Mouse (Mus musculus) midbrain, embryonic 12.5 days (tissue): ENCODE data around the gene Tle6. TPM values are rescaled to one million over a fixed set of nuclear protein-coding genes. Genes with fewer than 3 reads are reported as not detected.

ENCODE experiments used
- ATAC-seq: fragments of 200-750 bp; cut with Nextera tagmentation; 2 replicates; pipeline ENCODE4 v1.8.0; 2017; ENCODE audit warnings: low read depth, moderate TSS enrichment, moderate library complexity; ENCODE audit not compliant: low FRiP score
- H3K27ac ChIP-seq: fragments of 300-500 bp; sonication (generic); replicated peaks from 2 replicates; pipeline ENCODE4 v1.5.1; 2016; ENCODE audit warnings: mild to moderate bottlenecking
- H3K27me3 ChIP-seq: fragments of 300-500 bp; sonication (generic); 2 replicates; pipeline ENCODE4 v1.6.1; 2016; ENCODE audit warnings: mild to moderate bottlenecking
- H3K36me3 ChIP-seq: fragments of 300-500 bp; sonication (generic); 2 replicates; pipeline ENCODE4 v1.6.1; 2016
- H3K4me1 ChIP-seq: fragments of 300-500 bp; sonication (generic); 2 replicates; pipeline ENCODE4 v1.6.1; 2016
- H3K4me2 ChIP-seq: fragments of 300-500 bp; sonication (generic); replicated peaks from 2 replicates; pipeline ENCODE4 v1.6.1; 2016; ENCODE audit warnings: mild to moderate bottlenecking, moderate library complexity
- H3K4me3 ChIP-seq: fragments of 300-500 bp; sonication (generic); 2 replicates; pipeline ENCODE4 v1.5.1; 2016; ENCODE audit warnings: mild to moderate bottlenecking
- H3K9ac ChIP-seq: fragments of 300-500 bp; sonication (generic); replicated peaks from 2 replicates; pipeline ENCODE4 v1.6.1; 2016; ENCODE audit warnings: mild to moderate bottlenecking, moderate library complexity
- H3K9me3 ChIP-seq: fragments of 300-500 bp; sonication (generic); 2 replicates; pipeline ENCODE4 v1.6.1; 2016; ENCODE audit warnings: mild to moderate bottlenecking
- WGBS: fragments of 180-500 bp; shearing (Covaris S2); methylation state at CpG from one replicate; pipeline ENCODE4 v1.1.7; 2016; 5-methylcytosine and 5-hydroxymethylcytosine counted together
- polyA plus RNA-seq: library from polyadenylated mRNA; unstranded; fragments of >200 nt; fragmentation: Nextera tagmentation; extraction: Ambion mirVana; gene quantifications from 2 replicates; pipeline ENCODE4 v1.2.1, GENCODE M21; 2016

Gene Tle6
- polyA plus RNA-seq, 1 experiment from 2014 or later, result 5.1 TPM

- WGBS, result 10% methylated on average over 16 of the region's 16 CpGs
- Histone ChIP-seq H3K4me3 (0 out of 2 replicates have a peak overlapping the region, but pooled peaks have one; percentile 3), H3K9me3 (no peaks in the 10 kb centered on the region), H3K27me3 (peaks cover 71% of the 10 kb centered on the region), H3K9ac (0 out of 2 replicates have a peak overlapping the region, but pooled peaks have one; percentile 17), H3K36me3 (peaks cover 26% of the 10 kb centered on the region), H3K4me1 (peaks cover 72% of the 10 kb centered on the region), H3K27ac (peak overlapping the region; percentile 86), H3K4me2 (peak overlapping the region; percentile 28)
- peak; percentile 12 for ATAC-seq
Observed at GRCm38 (mm10) chr10:81568381-81569191, 32.3 kb downstream of the Tle6 start.

- Histone ChIP-seq H3K4me2 (no peak overlapping the region), H3K27ac (no peak overlapping the region), H3K27me3 (peaks cover 70% of the 10 kb centered on the region), H3K4me1 (peaks cover 73% of the 10 kb centered on the region), H3K9ac (no peak overlapping the region), H3K36me3 (peaks cover 36% of the 10 kb centered on the region), H3K9me3 (no peaks in the 10 kb centered on the region), H3K4me3 (no peak overlapping the region)
- 21% methylated on average over 20 of the region's 20 CpGs for WGBS
- ATAC-seq, result no peak
Observed at GRCm38 (mm10) chr10:81565257-81566228, 35.3 kb downstream of the Tle6 start.

DNA sequence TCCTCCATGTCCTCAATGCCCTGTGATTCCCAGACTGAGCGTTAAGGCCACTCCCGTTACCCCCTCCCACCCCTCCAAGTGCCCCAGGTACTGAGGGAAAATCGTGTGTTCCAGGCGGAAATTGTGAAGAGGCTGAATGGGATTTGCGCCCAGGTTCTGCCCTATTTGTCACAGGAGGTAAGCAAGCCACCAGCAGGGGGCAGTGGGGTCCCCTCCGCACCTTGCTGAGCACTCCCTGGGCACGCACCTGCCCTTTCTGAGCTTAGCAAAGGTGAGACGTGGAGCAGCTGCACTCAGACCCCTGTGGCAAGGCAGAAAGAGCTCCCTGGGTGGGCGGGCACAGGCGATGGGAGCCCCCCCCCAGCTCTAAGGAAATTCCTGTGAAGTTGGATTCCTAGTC is 36.1 kb downstream of the Tle6 start:
- Histone ChIP-seq H3K27ac (no peak overlapping the region), H3K9me3 (no peaks in the 10 kb centered on the region), H3K4me2 (no peak overlapping the region), H3K27me3 (peaks cover 69% of the 10 kb centered on the region), H3K4me3 (no peak overlapping the region), H3K36me3 (peaks cover 36% of the 10 kb centered on the region), H3K4me1 (peaks cover 70% of the 10 kb centered on the region), H3K9ac (no peak overlapping the region)
- 15% methylated on average over 10 of the region's 10 CpGs for WGBS
- no peak for ATAC-seq

DNA sequence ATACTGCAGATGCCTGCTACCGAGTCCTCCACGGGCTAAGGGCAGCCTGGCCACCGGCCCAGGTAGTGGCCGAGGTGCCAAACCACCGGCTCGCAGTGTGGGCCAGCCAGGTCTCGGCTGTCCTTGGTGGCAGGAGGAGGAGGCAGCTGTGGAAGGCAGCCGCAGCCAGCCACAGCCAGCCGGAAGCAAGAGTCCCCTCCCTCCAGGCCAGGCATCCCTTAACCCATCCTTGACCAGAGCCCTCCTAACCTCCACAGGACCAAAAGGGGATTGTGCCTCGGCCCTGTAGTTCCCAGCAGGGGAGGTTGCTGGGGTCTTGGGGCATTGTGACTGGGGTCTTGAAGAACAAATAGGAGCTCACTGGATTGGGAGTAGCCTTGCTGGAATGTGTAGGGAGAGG is 36.7 kb downstream of the Tle6 start:
- H3K36me3 ChIP-seq, result peaks cover 36% of the 10 kb centered on the region
- no peak overlapping the region; the same call in 1 of the 2 replicates for H3K27ac ChIP-seq
- peak overlapping the region; percentile 30 for H3K4me3 ChIP-seq
- ATAC-seq, result no peak
- peak overlapping the region; percentile 41 for H3K4me2 ChIP-seq
- no peaks in the 10 kb centered on the region for H3K9me3 ChIP-seq
- peak overlapping the region; percentile 47; the same call in 1 of the 2 replicates for H3K9ac ChIP-seq
- peaks cover 64% of the 10 kb centered on the region for H3K27me3 ChIP-seq
- H3K4me1 ChIP-seq, result peaks cover 65% of the 10 kb centered on the region
- 3% methylated on average over 10 of the region's 10 CpGs for WGBS

- H3K27me3 ChIP-seq, result peaks cover 60% of the 10 kb centered on the region
- H3K4me2 ChIP-seq, result peak overlapping the region; percentile 41
- H3K9ac ChIP-seq, result no peak overlapping the region
- 0 out of 2 replicates have a peak overlapping the region, but pooled peaks have one; percentile 30 for H3K4me3 ChIP-seq
- peaks cover 63% of the 10 kb centered on the region for H3K4me1 ChIP-seq
- ATAC-seq, result no peak
- H3K36me3 ChIP-seq, result peaks cover 36% of the 10 kb centered on the region
- H3K27ac ChIP-seq, result no peak overlapping the region
- H3K9me3 ChIP-seq, result no peaks in the 10 kb centered on the region
- 50% methylated on average over 6 of the region's 6 CpGs for WGBS
Observed at GRCm38 (mm10) chr10:81563481-81563880, 37.4 kb downstream of the Tle6 start.

GRCm38 (mm10) chr10:81562411-81562810 is 38.5 kb downstream of the Tle6 start:
- ATAC-seq, result no peak
- H3K27ac ChIP-seq, result no peak overlapping the region
- H3K4me1 ChIP-seq, result peaks cover 54% of the 10 kb centered on the region
- H3K9ac ChIP-seq, result no peak overlapping the region; the same call in 1 of the 2 replicates
- peaks cover 55% of the 10 kb centered on the region for H3K27me3 ChIP-seq
- H3K4me3 ChIP-seq, result peak overlapping the region; percentile 12; the same call in 1 of the 2 replicates
- 80% methylated on average over 6 of the region's 6 CpGs for WGBS
- peaks cover 36% of the 10 kb centered on the region for H3K36me3 ChIP-seq
- peak overlapping the region; percentile 1; the same call in 1 of the 2 replicates for H3K4me2 ChIP-seq
- no peaks in the 10 kb centered on the region for H3K9me3 ChIP-seq

GRCm38 (mm10) chr10:81560719-81561459 is 40.0 kb downstream of the Tle6 start:
- 26% methylated on average over 16 of the region's 16 CpGs for whole genome bisulfite sequencing
- Histone ChIP-seq H3K9ac (peak overlapping the region; percentile 100), H3K9me3 (no peaks in the 10 kb centered on the region), H3K4me2 (peak overlapping the region; percentile 83), H3K27ac (peak overlapping the region; percentile 92; the same call in 1 of the 2 replicates), H3K36me3 (peaks cover 30% of the 10 kb centered on the region), H3K4me3 (peak overlapping the region; percentile 92), H3K4me1 (peaks cover 53% of the 10 kb centered on the region), H3K27me3 (peaks cover 39% of the 10 kb centered on the region)
- no peak for ATAC-seq

DNA sequence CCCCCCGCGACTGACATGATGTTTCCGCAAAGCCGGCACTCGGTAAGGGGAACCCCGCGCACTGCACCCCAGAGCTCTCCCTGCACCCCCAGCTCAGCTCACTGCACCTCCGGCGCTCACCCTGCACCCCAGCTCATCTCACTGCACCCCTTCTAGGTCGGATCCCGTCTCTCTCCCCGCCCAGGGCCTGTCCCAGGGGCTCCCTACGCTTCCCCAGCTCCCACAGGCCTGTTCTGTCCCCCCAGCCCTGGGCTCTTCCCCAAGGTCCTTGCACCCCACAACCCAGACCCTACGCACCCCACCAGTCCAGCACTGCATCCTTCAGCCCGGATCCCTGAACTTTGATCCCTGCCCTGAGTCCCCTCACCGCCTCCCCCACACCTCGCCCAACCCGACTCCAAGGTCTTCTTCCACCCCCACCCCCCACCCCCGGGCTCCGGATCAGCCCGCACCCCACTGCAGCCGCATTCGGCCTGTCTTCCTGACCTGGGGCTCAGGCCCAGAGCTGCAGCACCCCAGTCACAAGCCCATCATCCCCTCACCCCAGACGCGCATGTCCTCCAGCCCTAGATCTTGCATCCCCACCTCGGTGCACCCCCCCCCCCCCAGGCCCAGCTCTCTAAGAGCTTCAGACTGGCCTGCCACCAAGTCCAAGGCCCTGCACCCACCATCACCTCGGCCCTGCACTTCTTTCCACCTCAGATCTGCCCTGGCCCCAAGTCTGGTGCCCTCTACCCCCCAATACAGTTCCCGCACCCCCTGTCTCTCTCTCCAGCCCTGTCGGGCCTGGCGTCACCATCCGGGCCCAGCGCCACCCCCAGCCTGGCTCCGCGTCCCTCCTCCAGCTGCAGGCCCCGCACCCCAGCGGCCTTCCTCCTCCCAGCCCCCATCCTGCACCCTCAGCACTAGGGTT is 41.0 kb downstream of the Tle6 start:
- peaks cover 20% of the 10 kb centered on the region; the same call in 1 of the 2 replicates for H3K36me3 ChIP-seq
- WGBS, result 1% methylated on average over 36 of the region's 36 CpGs
- H3K27ac ChIP-seq, result peak overlapping the region; percentile 92
- H3K4me2 ChIP-seq, result peak overlapping the region; percentile 83
- peaks cover 29% of the 10 kb centered on the region for H3K27me3 ChIP-seq
- H3K4me1 ChIP-seq, result peaks cover 48% of the 10 kb centered on the region
- peak; percentile 31 for ATAC-seq
- H3K4me3 ChIP-seq, result peak overlapping the region; percentile 92
- H3K9ac ChIP-seq, result peak overlapping the region; percentile 100
- H3K9me3 ChIP-seq, result no peaks in the 10 kb centered on the region

DNA sequence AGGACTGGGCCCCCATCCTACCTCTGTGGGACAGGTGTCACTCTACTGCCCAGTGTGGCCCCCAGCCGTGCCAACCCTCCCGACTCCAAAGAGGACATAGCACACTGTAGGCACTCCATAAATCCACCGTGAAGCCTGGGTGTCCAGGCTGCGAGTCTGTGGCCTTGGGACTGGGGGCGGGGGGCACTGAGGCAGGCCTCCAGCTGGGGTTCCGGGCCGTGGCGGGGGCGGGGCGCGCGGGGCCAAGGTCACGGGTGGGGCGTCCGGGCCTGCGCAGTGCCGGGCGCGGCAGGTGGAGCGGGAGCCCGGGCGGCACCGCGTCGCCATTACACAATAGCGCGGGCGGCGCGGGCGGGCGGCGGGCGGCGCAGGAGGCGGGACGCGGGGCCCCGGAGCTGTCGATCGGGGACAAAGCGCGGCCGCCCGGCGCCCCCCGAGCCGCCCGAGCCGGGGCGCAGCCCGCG is 41.7 kb downstream of the Tle6 start, which contains the start of gene Aes:
Gene Aes (plus strand): TSS at position 326 of the 464 bp plus-strand sequence.
- peak; percentile 62 for ATAC-seq
- H3K36me3 ChIP-seq, result peaks cover 13% of the 10 kb centered on the region; the same call in 1 of the 2 replicates
- 4% methylated on average over 31 of the region's 53 CpGs for WGBS
- H3K4me3 ChIP-seq, result peak within 1 kb of the TSS; percentile 92
- H3K9me3 ChIP-seq, result no peaks in the 10 kb centered on the region
- peak within 1 kb of the TSS; percentile 100 for H3K9ac ChIP-seq
- peaks cover 22% of the 10 kb centered on the region for H3K27me3 ChIP-seq
- peak within 1 kb of the TSS; percentile 83 for H3K4me2 ChIP-seq
- H3K27ac ChIP-seq, result peak within 1 kb of the TSS; percentile 92
- H3K4me1 ChIP-seq, result peaks cover 42% of the 10 kb centered on the region

DNA sequence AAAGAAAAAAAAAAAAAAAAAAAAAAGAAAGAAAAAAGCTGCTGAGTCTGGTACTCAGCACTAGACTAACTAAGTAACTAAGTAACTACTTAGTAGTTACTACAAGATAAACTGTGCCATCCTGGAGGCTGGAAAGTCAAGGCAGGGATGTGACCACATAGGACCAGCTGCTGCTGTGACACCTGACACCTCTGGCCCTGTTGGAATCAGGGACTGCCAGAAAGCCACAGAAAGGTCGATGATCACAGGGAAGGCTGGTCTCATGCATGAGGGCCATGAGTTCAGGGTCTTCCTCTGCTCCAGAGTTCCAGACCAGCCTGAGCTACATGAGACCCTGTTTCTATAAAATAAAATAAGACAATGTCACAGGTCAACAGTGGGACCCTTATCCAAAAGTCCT is 43.4 kb downstream of the Tle6 start:
- H3K4me3 ChIP-seq, result no peak overlapping the region
- H3K4me2 ChIP-seq, result no peak overlapping the region
- H3K4me1 ChIP-seq, result peaks cover 24% of the 10 kb centered on the region
- no peak for ATAC-seq
- 0 out of 2 replicates have a peak, but pooled peaks cover 4% of the 10 kb centered on the region for H3K9me3 ChIP-seq
- 0 out of 2 replicates have a peak, but pooled peaks cover 7% of the 10 kb centered on the region for H3K36me3 ChIP-seq
- WGBS, result 50% methylated on average over 1 of the region's 1 CpGs
- peaks cover 8% of the 10 kb centered on the region for H3K27me3 ChIP-seq
- H3K27ac ChIP-seq, result no peak overlapping the region
- H3K9ac ChIP-seq, result no peak overlapping the region
